Mouse (Mus musculus) myocyte (in vitro differentiated cells): ENCODE results near the gene Notch3.

ENCODE experiments used
- CEBPB ChIP-seq: IDR thresholded peaks from 2 replicates; pipeline ENCODE4 v1.6.1; 2011; ENCODE audit warnings: mild to moderate bottlenecking, moderate library complexity; ENCODE audit not compliant: poor library complexity, insufficient read depth, severe bottlenecking
- E2F4 ChIP-seq: IDR thresholded peaks from one replicate; pipeline ENCODE4 v1.6.1; 2011; ENCODE audit warnings: mild to moderate bottlenecking, control low read depth, moderate library complexity; ENCODE audit not compliant: insufficient read depth
- MYOG ChIP-seq, 3 experiments: IDR thresholded peaks; one replicate each; pipeline ENCODE4 v1.6.1; 2011; ENCODE audit warnings: control low read depth in 2 of 3, low read depth in 2 of 3, mild to moderate bottlenecking in 2 of 3; ENCODE audit not compliant: insufficient read length in 2 of 3, control insufficient read depth in 1 of 3, insufficient read depth in 1 of 3
- POLR2A ChIP-seq: IDR thresholded peaks from one replicate; pipeline ENCODE4 v1.6.1; 2011; ENCODE audit warnings: low read depth, mild to moderate bottlenecking, control low read depth, moderate library complexity; ENCODE audit not compliant: insufficient read length
- SRF ChIP-seq: IDR thresholded peaks from one replicate; pipeline ENCODE4 v1.6.1; 2011; ENCODE audit warnings: low read depth; ENCODE audit not compliant: control insufficient read depth, insufficient read length

- TF ChIP-seq CEBPB (no peak), POLR2A (no peak), SRF (no peak), E2F4 (no peak), MYOG (IDR thresholded peaks at IDR 0.05; ENCODE audit: control insufficient read depth in 1 of 3, insufficient read depth in 1 of 3, insufficient read length in 2 of 3, low read depth in 2 of 3) (no peak)
These were observed 36.3 kb upstream of the Notch3 start for GRCm38 (mm10) chr17:32202972-32203371.
